In genomic region chr2:156814893-156815292, GRCm38 (mm10) we compare ENCODE assay signal across 12 mouse cellular contexts. TPM values are rescaled to one million over a fixed set of nuclear protein-coding genes. Genes with fewer than 3 reads are reported as not detected.
DNase-seq lines count a peak whose midpoint lies in the region; ATAC-seq and TF ChIP-seq lines count a peak whose summit lies in the region.
"Had no signal": no experiment of that assay in that cellular context is flagged by ENCODE, and none has a peak within 500 bp of the region (broad histone marks: within the 10 kb centered on the region; RNA-seq: fewer than 3 reads in every experiment).

No protein-coding gene starts in this region.

- peaks cover 13% of the 10 kb centered on the region for H3K4me1 ChIP-seq in intestine, embryonic 14.5 days (replicated peaks; ENCODE audit: control insufficient read depth, insufficient read depth, low read length)
- H3K4me1 ChIP-seq in intestine, postnatal 0 days (replicated peaks; ENCODE audit: control insufficient read depth, insufficient read depth, low read length): no peaks in the 10 kb centered on the region
- H3K4me1 ChIP-seq in neural tube, embryonic 11.5 days (ENCODE audit: control insufficient read depth, insufficient read depth, low read length): peaks cover 20% of the 10 kb centered on the region
- peaks cover 15% of the 10 kb centered on the region for H3K4me1 ChIP-seq in stomach, embryonic 16.5 days (ENCODE audit: control insufficient read depth, insufficient read depth, low read length)

- H3K9me3 ChIP-seq in intestine, embryonic 14.5 days (ENCODE audit: control insufficient read depth, low read length): no peaks in the 10 kb centered on the region
- no peaks in the 10 kb centered on the region for H3K9me3 ChIP-seq in intestine, postnatal 0 days (ENCODE audit: control insufficient read depth)
- no peaks in the 10 kb centered on the region for H3K9me3 ChIP-seq in neural tube, embryonic 11.5 days (ENCODE audit: control insufficient read depth, low read length)
- no peaks in the 10 kb centered on the region for H3K9me3 ChIP-seq in stomach, embryonic 16.5 days (replicated peaks; ENCODE audit: control insufficient read depth, low read length)

- peak overlapping the region; percentile 54; the same call in 1 of the 2 replicates for H3K27ac ChIP-seq in intestine, embryonic 14.5 days (ENCODE audit: low read depth)
- no peak overlapping the region; the same call in 1 of the 2 replicates for H3K27ac ChIP-seq in intestine, postnatal 0 days (ENCODE audit: low read depth, low read length)
- H3K27ac ChIP-seq in neural tube, embryonic 11.5 days (ENCODE audit: low read depth, low read length): 0 out of 2 replicates have a peak overlapping the region, but pooled peaks have one; percentile 8
- peak overlapping the region; percentile 76 for H3K27ac ChIP-seq in stomach, embryonic 16.5 days (ENCODE audit: low read length)

- H3K27me3 ChIP-seq in intestine, embryonic 14.5 days (replicated peaks; ENCODE audit: control insufficient read depth, insufficient read depth, low read length): no peaks in the 10 kb centered on the region
- H3K27me3 ChIP-seq in intestine, postnatal 0 days (replicated peaks; ENCODE audit: control insufficient read depth, insufficient read depth, low read length): no peaks in the 10 kb centered on the region
- H3K27me3 ChIP-seq in neural tube, embryonic 11.5 days (ENCODE audit: control insufficient read depth, insufficient read depth, low read length): no peaks in the 10 kb centered on the region
- no peaks in the 10 kb centered on the region for H3K27me3 ChIP-seq in stomach, embryonic 16.5 days (ENCODE audit: control insufficient read depth, insufficient read depth, low read length)

- DNase-seq in embryo, embryonic 10 days (ENCODE audit: low spot score): peak; percentile 10
- no peak for DNase-seq in embryo, embryonic 11 days
- no peak for DNase-seq in intestine, embryonic 14.5 days (ENCODE audit: low spot score)
- DNase-seq in neural tube, embryonic 11.5 days (ENCODE audit: low spot score): no peak
- no peak for DNase-seq in neural tube, embryonic 10.5 days (ENCODE audit: extremely low spot score, low spot score)
- DNase-seq in Muller cell, postnatal 12 days (ENCODE audit: inconsistent ontology term): no peak
- DNase-seq: cerebellum, postnatal 10 days; gastrocnemius, postnatal 25 days; layer of hippocampus, adult 9-11 months; liver had no signal

- H3K4me3 ChIP-seq in intestine, embryonic 14.5 days (ENCODE audit: low read depth, low read length): no peak overlapping the region
- H3K4me3 ChIP-seq in intestine, postnatal 0 days (ENCODE audit: low read depth, low read length): no peak overlapping the region
- H3K4me3 ChIP-seq in neural tube, embryonic 11.5 days (ENCODE audit: low read depth, low read length): no peak overlapping the region
- H3K4me3 ChIP-seq in stomach, embryonic 16.5 days (replicated peaks; ENCODE audit: low read length): no peak overlapping the region

- H3K9ac ChIP-seq in intestine, embryonic 14.5 days (ENCODE audit: low read length): no peak overlapping the region
- H3K9ac ChIP-seq in intestine, postnatal 0 days (ENCODE audit: low read depth, low read length): no peak overlapping the region
- H3K9ac ChIP-seq in neural tube, embryonic 11.5 days (ENCODE audit: low read length): no peak overlapping the region
- H3K9ac ChIP-seq in stomach, embryonic 16.5 days (ENCODE audit: low read length): peak overlapping the region; percentile 38; the same call in 1 of the 2 replicates

- ATAC-seq in intestine, embryonic 14.5 days (replicated peaks; ENCODE audit: low FRiP score, low TSS enrichment, low read depth): no peak
- no peak for ATAC-seq in intestine, postnatal 0 days
- ATAC-seq in neural tube, embryonic 11.5 days (ENCODE audit: insufficient read depth, low FRiP score, low TSS enrichment): no peak
- ATAC-seq in stomach, embryonic 16.5 days (ENCODE audit: insufficient read depth, low FRiP score): 0 out of 2 replicates have a peak, but pooled peaks have one; percentile 10

- no peak for TF ChIP-seq CTCF in intestine, postnatal 0 days (IDR thresholded peaks at IDR 0.05; ENCODE audit: low read depth)

- H3K4me2 ChIP-seq in intestine, embryonic 14.5 days (ENCODE audit: low read length): no peak overlapping the region
- H3K4me2 ChIP-seq in intestine, postnatal 0 days (replicated peaks; ENCODE audit: low read depth): no peak overlapping the region
- no peak overlapping the region for H3K4me2 ChIP-seq in neural tube, embryonic 11.5 days (ENCODE audit: low read depth)
- no peak overlapping the region for H3K4me2 ChIP-seq in stomach, embryonic 16.5 days (ENCODE audit: low read depth, low read length)

- no peaks in the 10 kb centered on the region for H3K36me3 ChIP-seq in intestine, embryonic 14.5 days (ENCODE audit: control insufficient read depth, insufficient read depth, low read length)
- H3K36me3 ChIP-seq in intestine, postnatal 0 days (ENCODE audit: control insufficient read depth, insufficient read depth): no peaks in the 10 kb centered on the region
- no peaks in the 10 kb centered on the region for H3K36me3 ChIP-seq in neural tube, embryonic 11.5 days (ENCODE audit: control insufficient read depth, insufficient read depth, low read length)
- H3K36me3 ChIP-seq in stomach, embryonic 16.5 days (ENCODE audit: control insufficient read depth, insufficient read depth, low read length): no peaks in the 10 kb centered on the region

- 11% methylated on average over 5 of the region's 5 CpGs for WGBS in intestine, embryonic 14.5 days
- 24% methylated on average over 5 of the region's 5 CpGs for WGBS in intestine, postnatal 0 days
- WGBS in neural tube, embryonic 11.5 days: 25% methylated on average over 5 of the region's 5 CpGs
- 17% methylated on average over 5 of the region's 5 CpGs for WGBS in stomach, embryonic 16.5 days

RNA-seq across cellular contexts. Expression of gene Tgif2, which starts 24.9 kb away (rescaled TPM):
- polyA plus RNA-seq in intestine, embryonic 14.5 days (2014; fragmentation: Nextera tagmentation; extraction: Ambion mirVana): 61.4 and 63.5 TPM in 2 replicates
- polyA plus RNA-seq in intestine, postnatal 0 days (2015; fragmentation: Nextera tagmentation; extraction: Ambion mirVana): 6.4 and 7.0 TPM in 2 replicates
- polyA plus RNA-seq in neural tube, embryonic 11.5 days (2014; fragmentation: Nextera tagmentation; extraction: Ambion mirVana): 85.1 and 92.7 TPM in 2 replicates
- polyA plus RNA-seq in stomach, embryonic 16.5 days (2015; fragmentation: Nextera tagmentation; extraction: Ambion mirVana): 33.7 and 36.5 TPM in 2 replicates

RNA-seq across cellular contexts. Expression of gene Myl9, which starts 39.7 kb away (rescaled TPM):
- polyA plus RNA-seq in intestine, embryonic 14.5 days (2014; fragmentation: Nextera tagmentation; extraction: Ambion mirVana): 1,449 and 1,579 TPM in 2 replicates
- polyA plus RNA-seq in intestine, postnatal 0 days (2015; fragmentation: Nextera tagmentation; extraction: Ambion mirVana): 1,325 and 1,382 TPM in 2 replicates
- polyA plus RNA-seq in neural tube, embryonic 11.5 days (2014; fragmentation: Nextera tagmentation; extraction: Ambion mirVana): 96.2 and 98.7 TPM in 2 replicates
- 1,649 and 1,814 TPM in 2 replicates for polyA plus RNA-seq in stomach, embryonic 16.5 days (2015; fragmentation: Nextera tagmentation; extraction: Ambion mirVana)

RNA-seq across cellular contexts. Expression of gene 4930518I15Rik, which starts 42.9 kb away (rescaled TPM):
- 6.3 and 8.9 TPM in 2 replicates for polyA plus RNA-seq in intestine, embryonic 14.5 days (2014; fragmentation: Nextera tagmentation; extraction: Ambion mirVana)
- 1.3 and 1.8 TPM in 2 replicates for polyA plus RNA-seq in intestine, postnatal 0 days (2015; fragmentation: Nextera tagmentation; extraction: Ambion mirVana)
- polyA plus RNA-seq in neural tube, embryonic 11.5 days (2014; fragmentation: Nextera tagmentation; extraction: Ambion mirVana): 4.9 and 5.6 TPM in 2 replicates
- polyA plus RNA-seq in stomach, embryonic 16.5 days (2015; fragmentation: Nextera tagmentation; extraction: Ambion mirVana): 6.7 and 7.3 TPM in 2 replicates

RNA-seq across cellular contexts. Expression of gene Rab5if, which starts 48.0 kb away (rescaled TPM):
- 253 and 276 TPM in 2 replicates for polyA plus RNA-seq in intestine, embryonic 14.5 days (2014; fragmentation: Nextera tagmentation; extraction: Ambion mirVana)
- 272 and 279 TPM in 2 replicates for polyA plus RNA-seq in intestine, postnatal 0 days (2015; fragmentation: Nextera tagmentation; extraction: Ambion mirVana)
- polyA plus RNA-seq in neural tube, embryonic 11.5 days (2014; fragmentation: Nextera tagmentation; extraction: Ambion mirVana): 172 and 183 TPM in 2 replicates
- polyA plus RNA-seq in stomach, embryonic 16.5 days (2015; fragmentation: Nextera tagmentation; extraction: Ambion mirVana): 173 and 190 TPM in 2 replicates

Comparison
In these comparisons a context has a peak if more than half of its experiments do, and no peak if none do; other contexts are left out.
1. RNA of gene Myl9, which starts 39.7 kb away (polyA plus RNA-seq): 1,649 to 1,814 TPM in stomach, embryonic 16.5 days, 1,449 to 1,579 TPM in intestine, embryonic 14.5 days and 1,325 to 1,382 TPM in intestine, postnatal 0 days; 96.2 to 98.7 TPM in neural tube, embryonic 11.5 days; every median in the first group is over 10 times any median in the second.